Mouse (Mus musculus) forebrain, embryonic 15.5 days (tissue): ENCODE measurements at regions not wholly inside any gene's neighbourhood (a gene's known extent, or its start where the extent isn't known, plus 50 kb on each side); places are given as distances from the start of the nearest gene placed in this dataset.

Source experiments
- ATAC-seq: fragments of 200-750 bp; cut with Nextera tagmentation; replicated peaks from 2 replicates; pipeline ENCODE4 v1.8.0; 2017; ENCODE audit warnings: mild to moderate bottlenecking, moderate TSS enrichment, moderate library complexity
- H3K27ac ChIP-seq: fragments of 300-500 bp; sonication (generic); replicated peaks from 2 replicates; pipeline ENCODE4 v1.5.1; 2015; ENCODE audit warnings: mild to moderate bottlenecking, inconsistent platforms
- H3K27me3 ChIP-seq: fragments of 300-500 bp; sonication (generic); 2 replicates; pipeline ENCODE4 v1.6.1; 2015; ENCODE audit warnings: inconsistent platforms
- H3K36me3 ChIP-seq: fragments of 300-500 bp; sonication (generic); 2 replicates; pipeline ENCODE4 v1.6.1; 2015; ENCODE audit warnings: mild to moderate bottlenecking, inconsistent platforms
- H3K4me1 ChIP-seq: fragments of 300-500 bp; sonication (generic); 2 replicates; pipeline ENCODE4 v1.6.1; 2015; ENCODE audit warnings: inconsistent platforms
- H3K4me2 ChIP-seq: fragments of 300-500 bp; sonication (generic); replicated peaks from 2 replicates; pipeline ENCODE4 v1.6.1; 2015; ENCODE audit warnings: mild to moderate bottlenecking, inconsistent platforms
- H3K4me3 ChIP-seq: fragments of 300-500 bp; sonication (generic); 2 replicates; pipeline ENCODE4 v1.5.1; 2015; ENCODE audit warnings: mild to moderate bottlenecking, inconsistent platforms
- H3K9ac ChIP-seq: fragments of 300-500 bp; sonication (generic); replicated peaks from 2 replicates; pipeline ENCODE4 v1.6.1; 2015; ENCODE audit warnings: mild to moderate bottlenecking, inconsistent platforms
- H3K9me3 ChIP-seq: fragments of 300-500 bp; sonication (generic); 2 replicates; pipeline ENCODE4 v1.6.1; 2016; ENCODE audit warnings: inconsistent platforms
- WGBS: fragments of 180-500 bp; shearing (Covaris S2); methylation state at CpG from one replicate; pipeline ENCODE4 v1.1.7; 2015; ENCODE audit warnings: mixed read lengths; 5-methylcytosine and 5-hydroxymethylcytosine counted together

GRCm38 (mm10) chr1:169077228-169077627 lies 454.0 kb downstream of the Nuf2 start:
- 98% methylated on average over 5 of the region's 5 CpGs for WGBS
- no peaks in the 10 kb centered on the region for H3K36me3 ChIP-seq

GRCm38 (mm10) chr1:169076006-169076405 lies 455.3 kb downstream of the Nuf2 start:
- H3K36me3 ChIP-seq, result no peaks in the 10 kb centered on the region
- ATAC-seq, result no peak; the same call in 1 of the 2 replicates
- H3K9me3 ChIP-seq, result no peaks in the 10 kb centered on the region
- no peaks in the 10 kb centered on the region for H3K27me3 ChIP-seq
- no peak overlapping the region for H3K4me3 ChIP-seq
- H3K27ac ChIP-seq, result no peak overlapping the region
- peaks cover 6% of the 10 kb centered on the region; the same call in 1 of the 2 replicates for H3K4me1 ChIP-seq
- H3K9ac ChIP-seq, result no peak overlapping the region
- 65% methylated on average over 7 of the region's 7 CpGs for WGBS
- no peak overlapping the region for H3K4me2 ChIP-seq

More at GRCm38 (mm10) chr1:169077228-169077627, 454.0 kb downstream of the Nuf2 start:
- no peak for ATAC-seq
- Histone ChIP-seq H3K27ac (no peak overlapping the region), H3K4me3 (no peak overlapping the region), H3K9me3 (no peaks in the 10 kb centered on the region), H3K4me1 (no peaks in the 10 kb centered on the region), H3K27me3 (no peaks in the 10 kb centered on the region), H3K4me2 (no peak overlapping the region), H3K9ac (no peak overlapping the region)

- no peak overlapping the region for H3K4me2 ChIP-seq
- WGBS, result 52% methylated on average over 4 of the region's 4 CpGs
- H3K27me3 ChIP-seq, result no peaks in the 10 kb centered on the region
- no peaks in the 10 kb centered on the region for H3K36me3 ChIP-seq
- no peak for ATAC-seq
- no peak overlapping the region for H3K4me3 ChIP-seq
- no peaks in the 10 kb centered on the region for H3K9me3 ChIP-seq
- no peak overlapping the region for H3K9ac ChIP-seq
- H3K4me1 ChIP-seq, result peaks cover 14% of the 10 kb centered on the region
- H3K27ac ChIP-seq, result no peak overlapping the region
These were observed 459.9 kb downstream of the Nuf2 start for GRCm38 (mm10) chr1:169071366-169071765.

GRCm38 (mm10) chr1:169069647-169070046 lies 461.6 kb downstream of the Nuf2 start:
- H3K27me3 ChIP-seq, result no peaks in the 10 kb centered on the region

GRCm38 (mm10) chr1:169066795-169067194 lies 464.5 kb downstream of the Nuf2 start:
- no peaks in the 10 kb centered on the region for H3K27me3 ChIP-seq
- WGBS, result 30% methylated on average over 4 of the region's 4 CpGs
- peak; percentile 85 for ATAC-seq

More at GRCm38 (mm10) chr1:169069647-169070046, 461.6 kb downstream of the Nuf2 start:
- Histone ChIP-seq H3K9me3 (no peaks in the 10 kb centered on the region), H3K27ac (peak overlapping the region; percentile 40; the same call in 1 of the 2 replicates), H3K36me3 (no peaks in the 10 kb centered on the region), H3K4me1 (peaks cover 16% of the 10 kb centered on the region), H3K4me2 (no peak overlapping the region), H3K9ac (no peak overlapping the region), H3K4me3 (no peak overlapping the region)
- ATAC-seq, result no peak
- 43% methylated on average over 3 of the region's 3 CpGs for WGBS

GRCm38 (mm10) chr1:169060627-169061026 lies 470.6 kb downstream of the Nuf2 start:
- no peak overlapping the region for H3K4me3 ChIP-seq
- no peak overlapping the region for H3K9ac ChIP-seq
- no peaks in the 10 kb centered on the region for H3K9me3 ChIP-seq
- no peaks in the 10 kb centered on the region for H3K36me3 ChIP-seq
- ATAC-seq, result peak; percentile 96
- peak overlapping the region; percentile 85 for H3K27ac ChIP-seq
- H3K4me1 ChIP-seq, result peaks cover 14% of the 10 kb centered on the region
- H3K27me3 ChIP-seq, result no peaks in the 10 kb centered on the region
- WGBS, result 42% methylated on average over 6 of the region's 6 CpGs
- no peak overlapping the region for H3K4me2 ChIP-seq

More at GRCm38 (mm10) chr1:169066795-169067194, 464.5 kb downstream of the Nuf2 start:
- no peak overlapping the region for H3K4me2 ChIP-seq
- H3K36me3 ChIP-seq, result no peaks in the 10 kb centered on the region
- no peak overlapping the region for H3K4me3 ChIP-seq
- peaks cover 16% of the 10 kb centered on the region for H3K4me1 ChIP-seq
- H3K9ac ChIP-seq, result no peak overlapping the region
- H3K27ac ChIP-seq, result peak overlapping the region; percentile 70
- no peaks in the 10 kb centered on the region for H3K9me3 ChIP-seq

- Histone ChIP-seq H3K9me3 (no peaks in the 10 kb centered on the region), H3K4me3 (no peak overlapping the region), H3K27ac (peak overlapping the region; percentile 85), H3K36me3 (no peaks in the 10 kb centered on the region), H3K9ac (no peak overlapping the region), H3K27me3 (no peaks in the 10 kb centered on the region), H3K4me1 (peaks cover 14% of the 10 kb centered on the region), H3K4me2 (no peak overlapping the region)
- ATAC-seq, result peak; percentile 33; the same call in 1 of the 2 replicates
- 79% methylated on average over 5 of the region's 5 CpGs for WGBS
These were observed 471.1 kb downstream of the Nuf2 start for GRCm38 (mm10) chr1:169060145-169060544.

- peak; percentile 69 for ATAC-seq
- no peaks in the 10 kb centered on the region for H3K36me3 ChIP-seq
- H3K4me1 ChIP-seq, result no peaks in the 10 kb centered on the region
- H3K9ac ChIP-seq, result no peak overlapping the region
- H3K4me2 ChIP-seq, result no peak overlapping the region
- H3K9me3 ChIP-seq, result no peaks in the 10 kb centered on the region
- no peak overlapping the region for H3K27ac ChIP-seq
- H3K27me3 ChIP-seq, result no peaks in the 10 kb centered on the region
- no peak overlapping the region for H3K4me3 ChIP-seq
- WGBS, result 52% methylated on average over 8 of the region's 8 CpGs
These were observed 479.4 kb downstream of the Nuf2 start for GRCm38 (mm10) chr1:169051863-169052257.

GRCm38 (mm10) chr1:169051085-169051862 lies 480.0 kb downstream of the Nuf2 start:
- Histone ChIP-seq H3K27me3 (no peaks in the 10 kb centered on the region), H3K9me3 (no peaks in the 10 kb centered on the region), H3K9ac (no peak overlapping the region), H3K4me1 (no peaks in the 10 kb centered on the region), H3K4me2 (peak overlapping the region; percentile 27), H3K4me3 (no peak overlapping the region), H3K27ac (no peak overlapping the region), H3K36me3 (no peaks in the 10 kb centered on the region)
- 22% methylated on average over 11 of the region's 11 CpGs for WGBS
- ATAC-seq, result peak; percentile 84

GRCm38 (mm10) chr1:169049846-169050245 lies 481.4 kb downstream of the Nuf2 start:
- H3K4me1 ChIP-seq, result no peaks in the 10 kb centered on the region
- no peak overlapping the region for H3K4me3 ChIP-seq
- WGBS, result 90% methylated on average over 2 of the region's 2 CpGs
- no peaks in the 10 kb centered on the region for H3K27me3 ChIP-seq
- H3K9ac ChIP-seq, result no peak overlapping the region
- H3K4me2 ChIP-seq, result no peak overlapping the region
- no peak overlapping the region for H3K27ac ChIP-seq
- H3K36me3 ChIP-seq, result no peaks in the 10 kb centered on the region
- no peaks in the 10 kb centered on the region for H3K9me3 ChIP-seq
- ATAC-seq, result no peak

GRCm38 (mm10) chr1:169046791-169047525 lies 484.3 kb downstream of the Nuf2 start:
- H3K27ac ChIP-seq, result no peak overlapping the region
- 58% methylated on average over 4 of the region's 4 CpGs for WGBS
- no peaks in the 10 kb centered on the region for H3K9me3 ChIP-seq
- no peak overlapping the region for H3K4me2 ChIP-seq
- no peaks in the 10 kb centered on the region for H3K36me3 ChIP-seq
- no peaks in the 10 kb centered on the region for H3K4me1 ChIP-seq
- ATAC-seq, result no peak
- no peak overlapping the region for H3K4me3 ChIP-seq
- H3K9ac ChIP-seq, result no peak overlapping the region
- H3K27me3 ChIP-seq, result no peaks in the 10 kb centered on the region

- Histone ChIP-seq H3K36me3 (no peaks in the 10 kb centered on the region), H3K4me3 (no peak overlapping the region), H3K9me3 (no peaks in the 10 kb centered on the region), H3K4me2 (no peak overlapping the region), H3K9ac (no peak overlapping the region), H3K27me3 (no peaks in the 10 kb centered on the region), H3K27ac (no peak overlapping the region), H3K4me1 (no peaks in the 10 kb centered on the region)
- ATAC-seq, result no peak
- 100% methylated on average over 1 of the region's 1 CpGs for WGBS
These were observed 497.7 kb downstream of the Nuf2 start for GRCm38 (mm10) chr1:169033517-169033916.
